Mouse (Mus musculus): ENCODE data around the gene Dmbt1.
"Not testable (repeated sequence)": the region's sequence is repeated elsewhere in the genome, so short reads cannot be mapped to it uniquely, and the experiment has no call there.

The Dmbt1 gene

DNA sequence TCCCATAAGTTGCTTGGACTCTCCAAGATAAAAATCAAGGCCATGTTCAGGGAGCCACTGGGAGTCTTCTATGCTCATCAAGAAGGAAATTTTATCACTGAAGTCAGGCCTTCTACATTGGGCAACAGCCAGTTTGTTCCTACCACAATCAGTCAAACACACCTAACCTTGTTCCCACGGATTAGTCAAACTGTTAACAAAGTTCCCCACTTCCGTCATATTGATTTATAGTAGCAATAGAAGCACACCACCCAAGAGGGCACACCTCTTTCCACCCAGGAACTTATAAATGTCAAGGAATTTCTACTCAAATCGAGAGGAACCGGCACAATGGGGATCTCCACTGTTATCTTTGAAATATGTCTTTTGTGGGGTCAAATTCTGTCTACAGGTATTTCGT is at the start of gene Dmbt1:
Gene Dmbt1, plus strand, starts transcription at position 299 of the 400 bp plus-strand sequence.
- no peak for DNase-seq

DNA sequence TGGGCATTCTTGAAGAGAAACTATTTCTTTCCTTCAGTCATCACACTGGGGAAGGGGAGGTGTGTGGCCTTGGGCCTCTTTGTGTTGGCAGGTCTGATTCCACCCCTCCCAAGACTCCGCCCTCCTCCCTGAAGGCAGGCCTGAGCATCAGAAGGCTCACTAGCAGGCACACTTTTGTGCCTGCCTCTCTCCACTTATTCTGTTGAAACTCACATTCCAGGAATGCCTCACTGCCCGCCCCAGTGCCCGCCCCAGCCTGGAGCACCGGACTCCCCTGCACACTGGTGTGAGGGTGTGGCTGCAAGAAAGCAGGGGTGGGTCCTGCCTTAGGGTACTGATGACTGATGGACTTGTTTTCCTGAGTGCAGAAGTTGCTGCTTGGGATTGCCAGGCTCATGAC is 49.5 kb upstream of the Dmbt1 start:
- peak; percentile 27 to 48 for DNase-seq

DNA sequence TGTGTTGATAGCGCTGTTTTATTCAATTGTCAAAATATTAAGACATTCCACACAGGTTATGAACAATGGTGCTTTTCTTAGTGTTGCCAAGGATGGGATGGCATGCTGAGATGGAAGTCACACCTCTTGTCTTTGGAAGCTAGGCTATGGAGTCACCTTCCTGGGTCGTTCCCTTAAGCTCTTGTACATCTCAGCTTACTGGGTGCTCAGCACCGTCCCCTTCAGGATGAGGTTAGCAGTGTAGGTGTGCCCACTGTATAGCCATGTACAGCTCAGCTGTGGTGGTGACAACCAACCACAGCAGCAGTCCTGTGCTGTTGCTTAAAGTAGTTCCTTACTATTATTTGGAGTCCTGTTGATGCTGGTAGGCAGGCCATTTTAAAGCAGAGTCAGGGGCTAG is 49.0 kb upstream of the Dmbt1 start:
- DNase-seq, result no peak

DNA sequence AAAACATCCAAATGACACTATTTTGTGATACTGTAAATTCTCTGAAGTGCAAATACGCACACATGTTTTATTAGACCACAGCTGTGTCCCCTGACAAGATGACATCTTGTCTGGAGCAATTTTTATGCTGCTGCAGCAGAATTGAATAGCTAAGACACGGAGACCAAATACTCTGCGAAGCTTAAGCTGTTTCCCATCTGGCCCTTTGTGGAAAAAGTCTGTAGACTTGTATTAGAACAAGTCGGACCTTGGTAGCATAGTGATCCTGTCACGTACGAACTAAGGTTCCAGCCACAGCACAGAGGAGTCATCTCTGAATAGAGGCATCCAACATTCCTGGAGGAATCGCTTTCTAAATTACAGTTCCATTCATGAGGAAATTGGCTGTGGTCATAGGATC is 47.6 kb upstream of the Dmbt1 start:
- no peak for DNase-seq

DNA sequence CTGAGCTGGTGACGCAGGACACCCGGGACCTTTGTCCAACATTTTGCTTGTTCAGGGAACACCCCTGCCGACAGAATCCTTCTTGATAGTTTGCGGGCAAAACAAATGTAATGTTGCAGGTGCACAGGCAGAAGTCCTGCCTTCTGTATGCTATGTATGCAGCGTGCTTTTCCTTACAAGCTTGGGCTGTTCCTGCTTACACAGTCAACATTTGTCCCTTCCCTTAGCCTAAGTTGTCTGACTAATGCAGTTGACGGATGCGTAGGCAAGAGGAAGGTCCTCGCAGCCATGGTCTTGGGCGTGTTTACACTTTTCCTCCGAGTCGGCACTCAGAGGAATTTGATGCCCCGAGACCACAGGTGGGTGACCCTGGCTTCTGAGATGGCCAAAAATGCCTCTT is 46.7 kb upstream of the Dmbt1 start:
- DNase-seq, result no peak

DNA sequence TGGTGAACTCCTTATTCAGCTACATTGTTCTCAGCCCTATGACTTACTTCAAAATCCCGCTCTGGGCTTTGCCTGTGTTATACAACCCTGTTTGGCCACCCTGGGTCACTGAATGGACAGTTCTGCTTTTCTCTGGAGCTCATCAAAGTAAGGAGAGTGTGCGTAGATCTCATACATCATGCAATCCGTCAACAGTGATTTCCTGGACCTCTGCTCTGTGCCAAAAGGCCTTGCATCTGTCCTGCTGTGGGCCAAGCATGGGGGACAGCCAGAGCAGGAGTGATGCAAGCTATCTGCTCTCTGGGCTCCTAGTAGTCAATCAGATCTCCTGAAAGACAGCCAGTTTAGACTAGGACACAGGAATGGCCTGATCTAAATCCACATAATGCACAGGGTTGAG is 46.1 kb upstream of the Dmbt1 start:
- DNase-seq, result no peak

DNA sequence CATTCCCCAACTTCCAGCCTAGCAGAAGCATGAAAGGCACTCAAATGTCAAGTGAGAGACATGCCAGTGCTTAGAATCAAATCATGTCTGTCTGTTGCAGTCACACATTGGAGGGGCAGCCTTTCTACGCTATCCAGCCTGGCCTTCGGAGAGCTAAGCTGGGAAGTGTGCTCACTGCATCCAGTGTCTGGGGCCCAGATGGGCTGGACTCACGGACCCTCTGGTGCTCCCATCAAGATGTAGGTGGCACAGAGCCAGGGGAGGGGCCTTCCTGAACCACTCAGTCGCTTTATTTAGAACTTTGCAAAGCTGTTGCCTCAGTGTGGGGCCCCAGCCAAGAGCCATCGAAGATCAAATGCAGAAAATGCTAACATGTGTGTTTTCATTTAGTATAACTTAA is 43.7 kb upstream of the Dmbt1 start:
- no peak for DNase-seq

DNA sequence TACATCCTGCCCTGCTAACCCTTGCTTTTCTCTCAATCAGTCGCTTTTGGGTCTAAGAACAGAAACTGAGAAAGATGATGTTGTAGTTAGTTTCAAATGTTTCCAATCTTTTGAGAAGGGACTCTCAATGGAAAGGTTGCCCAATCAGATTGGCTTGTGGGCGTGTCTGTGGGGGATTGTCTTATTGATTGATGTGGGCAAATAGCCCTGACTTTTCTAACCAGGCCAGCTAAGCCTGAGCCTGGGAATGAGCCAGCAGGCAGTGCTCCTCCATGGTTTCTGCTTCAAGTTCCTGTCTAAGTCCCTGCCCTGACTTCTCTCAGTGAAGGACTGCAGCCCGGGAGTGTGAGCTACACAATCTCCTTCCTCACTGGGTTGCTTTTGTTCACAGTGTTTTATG is 42.5 kb upstream of the Dmbt1 start:
- DNase-seq, result no peak

DNA sequence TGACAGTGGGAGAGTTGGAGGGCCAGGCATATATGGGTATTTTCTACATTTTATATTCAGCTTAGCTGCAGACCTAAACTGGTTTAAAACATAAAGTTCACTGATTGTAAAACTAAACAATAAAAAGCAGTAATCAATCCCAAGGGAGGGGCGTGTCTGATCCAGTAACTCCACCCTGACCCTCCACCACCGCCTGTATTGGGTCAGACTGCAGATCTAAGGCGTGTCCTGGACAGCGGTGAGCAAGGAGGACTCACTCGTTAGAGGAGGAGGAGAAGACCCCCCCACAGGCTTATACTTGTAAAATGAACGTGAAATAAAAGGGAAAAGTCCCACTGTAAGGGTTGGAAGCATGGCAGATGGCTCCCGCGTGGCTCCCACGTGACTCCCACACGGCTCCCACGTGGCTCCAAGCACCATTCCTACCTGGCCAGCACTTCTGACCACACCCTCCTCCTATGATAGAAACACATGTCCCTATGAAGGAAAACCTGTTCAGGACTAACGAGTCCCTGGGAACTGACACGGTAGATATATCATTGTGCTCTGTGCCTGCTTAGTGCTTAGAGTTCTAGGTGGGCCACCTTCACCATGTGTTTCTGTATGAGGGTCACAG is 40.6 kb upstream of the Dmbt1 start:
- no peak for DNase-seq

DNA sequence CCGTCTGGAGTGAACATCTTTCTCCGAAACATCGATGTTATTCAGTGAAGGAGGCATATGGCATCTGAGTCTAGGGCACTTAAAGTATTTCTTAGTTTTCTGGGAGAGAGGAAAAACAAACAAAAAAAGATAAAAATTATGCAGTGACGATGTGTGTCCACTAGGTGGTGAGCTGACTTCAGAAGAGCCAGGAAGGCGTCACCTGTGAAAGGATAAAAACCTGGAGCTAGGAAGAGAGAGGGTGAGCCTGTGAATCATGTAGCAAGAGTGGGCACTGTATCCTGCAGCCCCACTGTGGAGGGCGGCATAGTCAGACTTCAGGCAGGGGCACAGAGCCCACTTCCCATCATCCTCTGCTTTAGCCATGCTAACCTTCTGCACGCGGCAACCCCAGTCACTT is 37.9 kb upstream of the Dmbt1 start:
- DNase-seq, result no peak

DNA sequence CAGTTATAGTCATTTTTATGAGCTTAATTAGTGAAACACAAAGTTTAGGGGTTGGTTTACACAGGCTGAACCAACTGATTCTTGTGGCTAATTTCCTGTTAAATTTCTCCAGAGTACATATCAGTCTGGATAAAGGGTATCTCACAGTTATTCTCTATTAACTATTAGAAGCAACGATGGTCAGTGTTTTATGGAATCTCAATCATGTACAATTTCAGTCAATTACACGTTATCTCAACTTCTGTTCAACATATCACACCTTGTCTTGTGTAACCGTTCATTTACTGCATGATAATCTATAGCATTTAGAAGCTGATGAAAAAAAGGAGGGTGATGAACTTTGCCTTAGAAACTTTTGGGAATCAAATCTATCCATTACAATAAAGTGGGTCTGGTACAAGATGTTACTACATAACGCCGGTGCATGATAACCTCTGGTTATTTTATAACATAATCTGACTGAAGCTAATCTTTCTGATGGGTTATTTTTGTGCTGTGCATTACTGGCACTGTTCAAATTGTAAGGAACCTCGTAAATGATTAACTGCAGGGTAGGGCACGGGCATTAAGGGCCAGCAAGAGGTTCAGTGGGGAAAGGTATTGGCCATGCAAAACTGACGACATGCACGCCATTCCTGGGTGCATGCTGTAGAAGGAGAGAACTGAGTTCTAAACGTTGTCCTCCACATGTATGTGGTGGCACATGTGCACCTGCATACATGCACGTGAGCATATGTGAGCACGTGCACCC is 29.7 kb upstream of the Dmbt1 start:
- DNase-seq, result no peak

DNA sequence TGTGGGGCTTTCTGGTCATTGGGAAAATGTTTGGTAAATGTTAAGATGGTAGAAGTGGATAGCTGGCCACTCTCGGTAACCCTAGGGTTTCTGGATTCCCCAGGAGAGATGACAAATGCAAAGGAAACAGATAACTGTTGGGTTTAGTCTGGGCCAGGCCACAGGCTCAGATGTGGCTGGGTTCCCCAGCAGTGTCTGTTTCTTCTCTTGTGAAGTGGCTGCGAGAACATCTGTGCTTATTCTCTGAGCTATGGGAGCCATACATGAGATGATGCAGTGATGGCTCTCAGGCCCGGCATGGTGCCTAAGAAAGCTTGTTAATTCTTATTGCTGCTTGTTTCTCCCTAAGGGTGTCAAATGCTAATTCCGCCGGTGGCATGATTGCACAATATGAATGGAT is 27.8 kb upstream of the Dmbt1 start:
- peak; percentile 52 to 67 for DNase-seq

DNA sequence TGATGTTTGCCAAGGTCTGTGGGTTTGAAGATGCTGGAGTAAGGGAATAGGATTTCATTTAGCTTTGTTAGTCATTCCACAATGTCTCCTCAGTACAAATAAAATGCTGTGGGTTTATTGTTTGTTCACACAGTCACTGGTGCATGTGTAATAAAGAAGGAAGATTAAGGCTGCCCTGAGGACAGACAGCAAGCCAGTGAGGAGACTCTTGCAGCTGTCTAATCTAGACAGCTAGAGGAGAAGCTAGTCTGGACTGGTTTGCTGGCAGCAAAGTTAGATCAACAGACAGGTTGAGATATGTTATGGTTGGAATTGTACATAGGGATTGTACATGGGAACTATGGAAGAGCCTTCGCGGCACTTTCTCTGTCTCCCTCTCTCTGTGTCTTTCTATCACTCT is 24.6 kb upstream of the Dmbt1 start:
- no peak for DNase-seq

DNA sequence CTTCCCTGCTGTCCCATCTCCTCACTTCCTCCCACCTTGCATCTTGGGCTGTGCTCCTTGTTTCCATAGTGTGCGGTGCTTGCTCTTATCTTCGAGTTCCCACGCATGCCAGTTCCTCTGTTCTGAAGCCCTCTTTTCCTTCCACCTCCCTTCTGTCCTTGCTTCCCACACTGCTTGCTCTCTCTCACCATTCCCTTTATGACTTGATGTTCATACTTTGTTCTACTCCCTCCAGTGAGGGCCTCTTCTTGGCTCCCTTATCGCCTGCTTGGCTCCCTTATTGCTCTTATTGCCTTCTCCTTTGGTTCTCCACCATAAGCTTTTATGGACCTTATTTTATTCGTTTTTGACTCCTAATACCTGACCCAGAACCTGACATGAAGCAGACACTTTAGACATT is 22.7 kb upstream of the Dmbt1 start:
- DNase-seq, result no peak

DNA sequence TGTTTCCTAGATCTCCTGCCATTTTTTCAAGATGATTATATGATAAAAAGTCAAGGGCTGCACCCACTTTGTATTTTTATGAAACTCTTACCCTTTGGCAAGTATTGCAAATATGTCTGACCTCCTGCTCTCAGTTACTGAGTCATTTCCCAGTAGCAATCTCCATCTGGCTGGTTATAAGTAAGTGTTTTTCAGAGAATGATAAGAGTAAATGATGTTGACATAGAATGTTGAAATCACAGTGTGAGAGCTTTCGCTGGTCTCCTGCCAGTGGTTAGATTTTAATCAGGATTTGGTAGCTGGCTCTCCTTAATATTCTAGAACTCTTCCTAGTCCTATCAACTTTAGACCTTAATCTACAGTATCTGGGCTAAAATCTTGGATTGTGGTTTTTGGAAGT is 20.0 kb upstream of the Dmbt1 start:
- DNase-seq, result no peak

DNA sequence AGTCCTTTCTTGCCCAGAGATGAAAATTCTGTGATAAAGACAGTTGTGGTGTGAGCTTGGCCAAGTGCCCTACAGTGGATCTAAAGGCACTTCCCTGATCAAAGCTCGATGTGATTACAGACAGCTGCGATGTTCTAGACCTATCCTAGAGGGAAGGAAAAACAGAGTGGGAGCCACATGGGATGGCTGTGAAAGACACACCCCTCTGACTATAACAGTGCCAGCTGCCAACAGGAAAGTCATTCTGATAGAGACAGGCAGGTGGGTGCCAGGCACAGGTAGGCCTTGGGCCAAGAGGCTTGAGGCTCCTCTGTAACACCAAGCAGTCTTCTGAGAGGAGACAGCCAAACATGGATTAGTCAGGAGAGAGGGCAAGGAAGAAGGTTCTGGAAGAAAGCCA is 12.7 kb upstream of the Dmbt1 start:
- DNase-seq, result no peak

DNA sequence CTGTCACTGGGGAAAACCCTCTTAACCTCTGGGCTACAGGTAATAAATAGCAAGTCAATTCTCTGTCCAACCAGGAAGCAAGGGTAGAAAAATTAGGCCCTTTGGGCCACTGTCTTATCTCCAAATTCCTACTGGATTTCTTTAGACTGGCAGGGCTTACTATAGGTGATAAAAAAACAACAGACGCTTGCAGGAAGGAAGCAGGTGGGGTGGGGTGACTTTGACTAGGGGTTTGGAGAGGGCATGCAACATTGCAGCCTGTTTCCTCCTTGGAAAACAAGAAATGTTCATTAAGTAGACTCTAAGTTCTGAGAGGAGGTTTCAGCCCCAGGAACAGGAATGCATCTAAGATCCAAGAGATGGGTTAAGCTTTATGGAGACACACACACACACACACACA is 7.0 kb upstream of the Dmbt1 start:
- no peak for DNase-seq

DNA sequence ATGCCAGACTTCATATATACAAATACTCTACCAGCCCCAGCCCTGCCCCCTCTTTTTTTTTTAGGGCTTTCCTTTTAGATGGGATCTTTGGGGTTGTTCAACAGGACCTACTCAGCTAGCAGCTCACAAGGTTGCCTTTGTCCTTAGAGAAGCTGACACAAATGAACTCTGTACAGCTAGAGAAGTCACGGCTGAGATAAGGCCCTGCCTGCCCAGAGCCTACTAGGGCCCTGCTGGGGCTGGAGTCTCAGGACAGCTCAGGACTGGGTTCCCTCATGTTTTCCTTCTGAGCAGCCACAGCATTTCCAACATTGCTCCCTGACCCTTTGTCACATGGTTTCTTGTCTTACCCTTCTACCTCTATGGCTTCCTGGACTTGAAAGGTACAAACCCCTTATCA is 4.3 kb upstream of the Dmbt1 start:
- no peak for DNase-seq

DNA sequence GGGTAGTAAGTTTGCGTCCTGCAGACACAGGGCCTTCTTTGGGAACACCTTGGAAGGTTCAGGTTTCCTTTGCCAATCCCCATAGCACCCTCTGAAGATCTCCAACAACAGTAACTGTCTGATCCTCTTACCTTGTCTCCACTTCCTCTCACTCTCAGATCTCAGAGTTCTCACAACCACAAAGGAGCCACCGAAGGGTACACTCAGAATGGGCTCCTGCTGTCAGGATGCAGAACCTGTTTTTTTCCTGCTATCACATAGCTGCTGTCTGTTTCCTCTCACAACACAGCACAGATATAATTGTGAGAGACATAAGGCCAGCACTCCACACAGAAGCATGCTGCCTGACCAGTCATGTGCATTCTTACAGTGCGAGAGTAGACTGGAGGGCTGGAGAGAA is 4.5 kb downstream of the Dmbt1 start:
- DNase-seq, result peak in 1 of 2 experiments; percentile 32

DNA sequence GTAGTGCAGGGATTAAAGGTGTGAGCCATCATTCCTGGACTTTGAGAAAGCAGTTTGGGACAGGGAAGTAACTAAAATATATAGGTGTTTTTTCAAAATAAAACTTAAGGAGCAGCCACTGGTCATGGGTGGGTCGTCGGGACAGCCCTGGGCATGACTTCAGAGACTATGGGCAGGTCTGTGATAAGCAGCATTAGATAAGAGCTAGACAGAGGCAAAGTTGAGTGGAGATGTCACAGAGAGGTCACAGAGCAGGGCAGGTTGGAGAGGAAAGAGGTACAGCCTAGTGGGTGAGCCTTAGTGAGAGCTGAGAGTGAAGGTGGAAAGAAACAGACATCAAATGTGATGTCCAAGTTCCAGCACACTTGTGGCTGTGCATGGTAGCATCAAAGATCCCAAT is 5.2 kb downstream of the Dmbt1 start:
- no peak for DNase-seq

DNA sequence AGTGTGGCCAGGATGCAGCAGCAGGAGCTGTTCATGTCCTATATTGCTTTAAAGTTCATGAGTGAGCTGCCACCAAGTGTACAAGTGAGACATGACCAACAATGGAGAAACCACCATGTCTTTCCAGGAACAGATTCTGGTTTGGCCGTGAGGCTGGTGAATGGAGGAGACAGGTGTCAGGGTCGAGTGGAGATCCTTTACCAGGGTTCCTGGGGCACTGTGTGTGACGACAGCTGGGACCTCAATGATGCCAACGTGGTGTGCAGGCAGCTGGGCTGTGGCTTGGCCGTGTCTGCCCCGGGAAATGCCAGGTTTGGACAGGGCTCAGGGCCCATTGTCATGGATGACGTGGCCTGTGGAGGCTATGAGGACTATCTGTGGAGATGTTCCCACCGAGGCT is 8.9 kb downstream of the Dmbt1 start:
- not testable (repeated sequence) for DNase-seq

DNA sequence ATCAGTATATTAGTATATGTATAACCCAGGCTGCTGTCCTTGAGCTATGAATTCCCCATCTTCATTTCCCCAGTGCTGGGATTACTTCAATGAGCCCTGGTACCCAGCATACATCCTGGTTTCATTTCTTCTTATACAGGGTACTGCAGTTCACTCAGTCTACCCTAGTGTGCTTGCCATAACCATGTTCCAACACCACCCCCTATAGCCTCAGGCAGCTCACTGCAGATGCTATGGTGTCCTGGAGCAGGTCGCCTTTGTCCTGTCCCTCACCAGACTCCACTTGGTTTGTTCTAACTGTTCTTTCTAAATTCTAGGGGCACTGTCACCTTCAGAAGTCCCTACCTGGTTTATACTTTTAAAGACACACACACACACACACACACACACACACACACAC is 10.8 kb downstream of the Dmbt1 start:
- DNase-seq, result no peak

DNA sequence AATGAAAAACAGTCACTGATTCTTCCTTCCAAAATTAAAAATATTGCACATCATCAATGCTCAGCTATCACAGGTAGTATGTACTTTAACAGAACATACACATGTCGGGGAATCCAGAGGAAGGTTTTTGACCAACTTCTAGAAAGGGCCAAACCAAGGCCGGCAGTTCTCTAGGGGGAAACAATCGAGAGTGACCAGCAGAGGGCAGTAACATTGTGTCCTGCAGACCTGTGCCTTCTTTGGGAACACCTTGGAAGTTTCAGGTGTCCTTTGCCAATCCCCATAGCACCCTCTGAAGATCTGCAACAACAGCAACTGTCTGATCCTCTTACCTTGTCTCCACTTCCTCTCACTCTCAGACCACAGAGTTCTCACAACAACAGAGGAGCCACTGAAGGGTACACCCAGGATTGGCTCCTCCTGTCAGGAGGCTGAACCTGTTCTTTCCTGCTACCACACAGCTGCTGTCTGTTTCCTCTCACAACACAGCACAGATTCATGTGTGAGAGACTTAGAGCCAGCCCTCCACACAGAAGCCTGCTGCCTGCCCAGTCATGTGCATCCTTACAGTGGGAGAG is 13.5 kb downstream of the Dmbt1 start:
- DNase-seq, result peak; percentile 28 to 29

DNA sequence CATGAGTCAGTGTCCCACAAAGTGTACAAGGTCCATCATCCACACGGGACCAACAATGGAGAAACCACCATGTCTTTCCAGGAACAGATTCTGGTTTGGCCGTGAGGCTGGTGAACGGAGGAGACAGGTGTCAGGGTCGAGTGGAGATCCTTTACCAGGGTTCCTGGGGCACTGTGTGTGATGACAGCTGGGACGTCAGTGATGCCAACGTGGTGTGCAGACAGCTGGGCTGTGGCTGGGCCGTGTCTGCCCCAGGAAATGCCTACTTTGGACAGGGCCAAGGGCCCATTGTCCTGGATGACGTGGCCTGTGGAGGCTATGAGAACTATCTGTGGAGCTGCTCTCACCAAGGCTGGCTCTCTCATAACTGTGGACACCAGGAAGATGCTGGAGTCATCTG is 18.0 kb downstream of the Dmbt1 start:
- not testable (repeated sequence) for DNase-seq
